ENCODE assay signal across 8 mouse cellular contexts in the genomic region with DNA sequence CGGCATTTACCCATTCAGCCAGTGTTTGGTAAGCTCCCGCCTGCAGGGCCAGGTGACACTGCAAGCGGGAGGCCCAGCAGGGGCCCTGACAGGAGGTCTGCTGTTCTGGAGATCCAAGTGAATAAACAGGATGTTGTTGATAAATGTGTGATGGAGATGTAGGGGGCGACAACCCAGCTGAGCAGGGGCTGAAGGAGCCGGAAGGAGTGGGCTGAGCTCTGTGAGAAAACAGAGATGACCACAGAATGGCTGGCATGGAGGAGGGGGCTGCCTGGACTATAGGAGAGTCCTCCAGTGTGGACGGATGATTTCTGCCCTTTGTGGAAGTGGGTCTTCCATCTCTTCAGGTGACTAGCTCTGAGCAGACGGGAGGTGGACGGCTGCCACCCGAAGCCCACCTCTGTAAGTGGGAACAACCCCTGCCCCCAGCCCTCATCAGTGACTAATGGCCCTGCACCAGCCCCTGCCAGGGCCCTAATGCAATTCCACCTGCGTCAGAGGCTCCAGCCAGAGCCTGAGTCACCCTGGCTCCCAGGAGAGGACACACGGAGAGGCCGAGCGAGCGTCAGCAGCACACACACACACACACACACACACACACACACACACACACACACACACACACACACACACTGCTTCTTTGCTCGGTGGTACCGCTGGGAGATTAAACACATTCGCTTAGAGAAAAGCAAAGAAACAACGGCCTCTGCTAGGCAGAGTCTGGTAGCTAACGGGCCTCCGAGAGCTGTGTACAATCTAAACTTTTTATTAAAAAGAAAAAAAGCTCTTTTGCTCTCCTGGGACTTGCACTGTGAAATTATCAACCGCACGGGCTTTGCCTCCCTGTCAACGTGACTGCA. TPM values are rescaled to one million over a fixed set of nuclear protein-coding genes. Genes with fewer than 3 reads are reported as not detected.
A peak's percentile ranks its signal among the peaks of the same experiment; 100 is the strongest.
DNase-seq lines count a peak whose midpoint lies in the region; ATAC-seq and TF ChIP-seq lines count a peak whose summit lies in the region.

No protein-coding gene starts in this region.

- 11% methylated on average over 23 of the region's 23 CpGs for WGBS in intestine, embryonic 16.5 days
- WGBS in liver, embryonic 16.5 days (ENCODE audit: insufficient replicate concordance), result 35% methylated on average over 23 of the region's 23 CpGs
- WGBS in stomach, postnatal 0 days, result 12% methylated on average over 20 of the region's 23 CpGs

- H3K4me1 ChIP-seq in intestine, embryonic 16.5 days (ENCODE audit: control insufficient read depth, insufficient read depth, low read length), result peaks cover 18% of the 10 kb centered on the region
- no peaks in the 10 kb centered on the region for H3K4me1 ChIP-seq in liver, embryonic 16.5 days (ENCODE audit: control insufficient read depth, low read depth, low read length)
- H3K4me1 ChIP-seq in stomach, postnatal 0 days (replicated peaks; ENCODE audit: control insufficient read depth, insufficient read depth), result peaks cover 5% of the 10 kb centered on the region; the same call in 1 of the 2 replicates

- no peak for TF ChIP-seq EP300 in stomach, postnatal 0 days (optimal IDR thresholded peaks at IDR 0.05)

- peak; percentile 36 for TF ChIP-seq CTCF in stomach, postnatal 0 days (IDR thresholded peaks at IDR 0.05; ENCODE audit: low read depth)

- peak overlapping the region; percentile 0 for H3K9ac ChIP-seq in intestine, embryonic 16.5 days (ENCODE audit: low read depth, low read length)
- no peak overlapping the region for H3K9ac ChIP-seq in liver, embryonic 16.5 days (ENCODE audit: low read depth, low read length)
- 0 out of 2 replicates have a peak overlapping the region, but pooled peaks have one; percentile 38 for H3K9ac ChIP-seq in stomach, postnatal 0 days (ENCODE audit: low read length)

- H3K27me3 ChIP-seq in intestine, embryonic 16.5 days (replicated peaks; ENCODE audit: control insufficient read depth, insufficient read depth, low read length), result no peaks in the 10 kb centered on the region
- H3K27me3 ChIP-seq in liver, embryonic 16.5 days (ENCODE audit: control insufficient read depth, insufficient read depth, low read depth, low read length), result no peaks in the 10 kb centered on the region
- no peaks in the 10 kb centered on the region for H3K27me3 ChIP-seq in stomach, postnatal 0 days (ENCODE audit: control insufficient read depth, insufficient read depth, low read length)

- no peak overlapping the region for H3K4me3 ChIP-seq in intestine, embryonic 16.5 days (ENCODE audit: low read length)
- H3K4me3 ChIP-seq in liver, embryonic 16.5 days (ENCODE audit: low read depth, low read length), result no peak overlapping the region
- no peak overlapping the region for H3K4me3 ChIP-seq in stomach, postnatal 0 days (ENCODE audit: low read depth, low read length)

- DNase-seq in adipocyte (ENCODE audit: low spot score), result peak; percentile 71
- peak; percentile 13 to 27 for DNase-seq in cerebellum, postnatal 36 days
- DNase-seq in heart, adult 11 months, result peak; percentile 97
- DNase-seq in stomach, postnatal 0 days (ENCODE audit: low spot score), result peak; percentile 76
- no peak for DNase-seq in right cerebral cortex, adult 18-20 months

- peak; percentile 71 for ATAC-seq in intestine, embryonic 16.5 days
- ATAC-seq in liver, embryonic 16.5 days (ENCODE audit: low read depth), result 0 out of 2 replicates have a peak, but pooled peaks have one; percentile 38
- peak; percentile 91 for ATAC-seq in stomach, postnatal 0 days (ENCODE audit: low FRiP score, low TSS enrichment)
- no peak for ATAC-seq in erythroblast, adult 5-6 weeks (replicated peaks; ENCODE audit: low FRiP score, poor library complexity, severe bottlenecking)

- H3K36me3 ChIP-seq in intestine, embryonic 16.5 days (ENCODE audit: control insufficient read depth, insufficient read depth, low read length), result no peaks in the 10 kb centered on the region
- no peaks in the 10 kb centered on the region for H3K36me3 ChIP-seq in liver, embryonic 16.5 days (ENCODE audit: control insufficient read depth, insufficient read depth)
- no peaks in the 10 kb centered on the region for H3K36me3 ChIP-seq in stomach, postnatal 0 days (ENCODE audit: control insufficient read depth, insufficient read depth, low read length)

- H3K4me2 ChIP-seq in intestine, embryonic 16.5 days (ENCODE audit: low read depth, low read length), result peak overlapping the region; percentile 16; the same call in 1 of the 2 replicates
- H3K4me2 ChIP-seq in liver, embryonic 16.5 days (ENCODE audit: low read depth, low read length), result no peak overlapping the region
- no peak overlapping the region; the same call in 1 of the 2 replicates for H3K4me2 ChIP-seq in stomach, postnatal 0 days (replicated peaks; ENCODE audit: low read depth)

- peak overlapping the region; percentile 66 for H3K27ac ChIP-seq in intestine, embryonic 16.5 days (ENCODE audit: low read length)
- H3K27ac ChIP-seq in liver, embryonic 16.5 days (ENCODE audit: low read length), result no peak overlapping the region
- H3K27ac ChIP-seq in stomach, postnatal 0 days (replicated peaks), result peak overlapping the region; percentile 71

- H3K9me3 ChIP-seq in intestine, embryonic 16.5 days (ENCODE audit: control insufficient read depth, low read length), result no peaks in the 10 kb centered on the region
- no peaks in the 10 kb centered on the region for H3K9me3 ChIP-seq in liver, embryonic 16.5 days (replicated peaks; ENCODE audit: control insufficient read depth, low read length)
- H3K9me3 ChIP-seq in stomach, postnatal 0 days (ENCODE audit: control insufficient read depth, low read length), result no peaks in the 10 kb centered on the region

RNA-seq across cellular contexts. Expression of a gene that starts 52.9 kb away (rescaled TPM):
- 16.2 and 19.6 TPM in 2 replicates for polyA plus RNA-seq in intestine, embryonic 16.5 days (2015; fragmentation: Nextera tagmentation; extraction: Ambion mirVana)
- polyA plus RNA-seq in liver, embryonic 16.5 days (2015; fragmentation: Nextera tagmentation; extraction: Ambion mirVana), result 5.6 and 6.0 TPM in 2 replicates
- polyA plus RNA-seq in stomach, postnatal 0 days (2015; fragmentation: Nextera tagmentation; extraction: Ambion mirVana), result 11.1 and 13.1 TPM in 2 replicates
- 1.5 and 3.1 TPM in 2 replicates for total RNA-seq in erythroblast, adult 5-6 weeks (2015; ENCODE audit: low replicate concordance)
- total RNA-seq in erythroblast, adult 5-6 weeks (2017; ENCODE audit: low replicate concordance), result 7.0 and 7.4 TPM in 2 replicates
